Mouse (Mus musculus) embryonic facial prominence, embryonic 10.5 days (tissue): Measurements from ENCODE around the gene Parp8. TPM values are rescaled to one million over a fixed set of nuclear protein-coding genes. Genes with fewer than 3 reads are reported as not detected.
"Not testable (repeated sequence)": the region's sequence is repeated elsewhere in the genome, so short reads cannot be mapped to it uniquely, and the experiment has no call there.

Source experiments
- DNase-seq: peaks from one replicate; pipeline ENCODE4 v3.0.0-alpha.2; 2017; ENCODE audit warnings: low spot score
- H3K27ac ChIP-seq: fragments of 300-500 bp; sonication (generic); replicated peaks from 2 replicates; pipeline ENCODE4 v1.5.1; 2016; ENCODE audit warnings: mild to moderate bottlenecking
- H3K27me3 ChIP-seq: fragments of 300-500 bp; sonication (generic); replicated peaks from 2 replicates; pipeline ENCODE4 v1.6.1; 2016; ENCODE audit warnings: low read depth, mild to moderate bottlenecking; ENCODE audit not compliant: poor library complexity, severe bottlenecking
- H3K36me3 ChIP-seq: fragments of 300-500 bp; sonication (generic); replicated peaks from 2 replicates; pipeline ENCODE4 v1.6.1; 2016; ENCODE audit warnings: mild to moderate bottlenecking, moderate library complexity
- H3K4me1 ChIP-seq: fragments of 300-500 bp; sonication (generic); 2 replicates; pipeline ENCODE4 v1.6.1; 2016
- H3K4me3 ChIP-seq: fragments of 300-500 bp; sonication (generic); 2 replicates; pipeline ENCODE4 v1.5.1; 2016; ENCODE audit warnings: mild to moderate bottlenecking, moderate library complexity
- H3K9me3 ChIP-seq: fragments of 300-500 bp; sonication (generic); 2 replicates; pipeline ENCODE4 v1.6.1; 2016; ENCODE audit warnings: mild to moderate bottlenecking
- WGBS: fragments of 180-500 bp; shearing (Covaris S2); methylation state at CpG from one replicate; pipeline ENCODE4 v1.1.7; 2016; 5-methylcytosine and 5-hydroxymethylcytosine counted together
- polyA plus RNA-seq: library from polyadenylated mRNA; unstranded; fragments of >200 nt; fragmentation: Nextera tagmentation; extraction: Ambion mirVana; gene quantifications from 2 replicates; pipeline ENCODE4 v1.2.1, GENCODE M21; 2016

Gene Parp8
- polyA plus RNA-seq, 1 experiment from 2014 or later, result 13.1 TPM

- no peaks in the 10 kb centered on the region for H3K27me3 ChIP-seq
- no peaks in the 10 kb centered on the region for H3K36me3 ChIP-seq
- no peak overlapping the region for H3K27ac ChIP-seq
- no peaks in the 10 kb centered on the region for H3K9me3 ChIP-seq
- 83% methylated on average over 9 of the region's 9 CpGs for WGBS
- H3K4me1 ChIP-seq, result peaks cover 6% of the 10 kb centered on the region
- H3K4me3 ChIP-seq, result no peak overlapping the region
- no peak for DNase-seq
These were observed 77.6 kb downstream of the Parp8 start for GRCm38 (mm10) chr13:116947611-116948298.

DNA sequence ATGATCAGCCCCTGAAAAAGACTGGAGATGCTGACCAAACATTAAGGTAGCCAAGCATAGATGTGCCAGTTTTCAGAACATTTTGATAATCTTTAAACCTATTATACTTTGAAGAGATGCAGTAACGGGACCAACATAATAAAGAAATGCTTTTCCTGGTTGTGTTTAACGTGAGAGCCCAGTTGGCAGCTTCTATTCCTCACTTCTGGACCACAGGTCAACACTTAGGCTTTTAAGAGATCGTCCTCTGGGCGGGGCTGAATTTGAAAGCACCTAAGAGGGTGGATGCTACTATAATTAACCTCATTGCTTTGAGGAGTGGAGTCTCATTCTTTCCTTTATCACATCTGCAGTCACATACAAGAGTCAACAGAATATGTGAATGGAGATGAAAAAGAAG, 78.8 kb downstream of the Parp8 start:
- no peaks in the 10 kb centered on the region for H3K36me3 ChIP-seq
- H3K27me3 ChIP-seq, result no peaks in the 10 kb centered on the region
- H3K4me1 ChIP-seq, result peaks cover 16% of the 10 kb centered on the region
- H3K9me3 ChIP-seq, result no peaks in the 10 kb centered on the region
- no peak overlapping the region for H3K4me3 ChIP-seq
- no peak overlapping the region for H3K27ac ChIP-seq
- no peak for DNase-seq
- 84% methylated on average over 4 of the region's 4 CpGs for WGBS

GRCm38 (mm10) chr13:116941280-116942015, 83.9 kb downstream of the Parp8 start:
- 71% methylated on average over 13 of the region's 13 CpGs for WGBS
- H3K36me3 ChIP-seq, result no peaks in the 10 kb centered on the region

GRCm38 (mm10) chr13:116940761-116941160, 84.6 kb downstream of the Parp8 start:
- Histone ChIP-seq H3K27me3 (no peaks in the 10 kb centered on the region), H3K4me3 (no peak overlapping the region), H3K27ac (no peak overlapping the region), H3K4me1 (peaks cover 21% of the 10 kb centered on the region), H3K9me3 (no peaks in the 10 kb centered on the region), H3K36me3 (no peaks in the 10 kb centered on the region)
- WGBS, result 88% methylated on average over 7 of the region's 7 CpGs
- no peak for DNase-seq

More at GRCm38 (mm10) chr13:116941280-116942015, 83.9 kb downstream of the Parp8 start:
- no peaks in the 10 kb centered on the region for H3K9me3 ChIP-seq
- peaks cover 21% of the 10 kb centered on the region for H3K4me1 ChIP-seq
- no peaks in the 10 kb centered on the region for H3K27me3 ChIP-seq
- DNase-seq, result peak; percentile 27
- no peak overlapping the region for H3K4me3 ChIP-seq
- no peak overlapping the region for H3K27ac ChIP-seq

- not testable (repeated sequence) for H3K36me3 ChIP-seq, H3K27me3 ChIP-seq, H3K9me3 ChIP-seq, H3K4me3 ChIP-seq, DNase-seq, H3K27ac ChIP-seq, H3K4me1 ChIP-seq
- WGBS, result 90% methylated on average over 3 of the region's 3 CpGs
These were observed 88.3 kb downstream of the Parp8 start for GRCm38 (mm10) chr13:116937019-116937418.

GRCm38 (mm10) chr13:116917387-116917930, 107.9 kb downstream of the Parp8 start:
- Histone ChIP-seq H3K9me3 (no peaks in the 10 kb centered on the region), H3K27ac (no peak overlapping the region), H3K4me3 (no peak overlapping the region), H3K36me3 (no peaks in the 10 kb centered on the region; the same call in 1 of the 2 replicates), H3K27me3 (no peaks in the 10 kb centered on the region), H3K4me1 (no peaks in the 10 kb centered on the region)
- 86% methylated on average over 6 of the region's 6 CpGs for WGBS
- no peak for DNase-seq

- WGBS, result 89% methylated on average over 3 of the region's 3 CpGs
- no peaks in the 10 kb centered on the region for H3K36me3 ChIP-seq
- H3K27ac ChIP-seq, result no peak overlapping the region
- no peak overlapping the region for H3K4me3 ChIP-seq
- no peak for DNase-seq
- H3K27me3 ChIP-seq, result no peaks in the 10 kb centered on the region
- H3K9me3 ChIP-seq, result no peaks in the 10 kb centered on the region
- no peaks in the 10 kb centered on the region for H3K4me1 ChIP-seq
These were observed 117.1 kb downstream of the Parp8 start for GRCm38 (mm10) chr13:116908284-116908683.

GRCm38 (mm10) chr13:116903394-116903793, 121.9 kb downstream of the Parp8 start:
- no peak for DNase-seq
- Histone ChIP-seq H3K36me3 (no peaks in the 10 kb centered on the region), H3K27me3 (no peaks in the 10 kb centered on the region), H3K4me3 (no peak overlapping the region), H3K4me1 (no peaks in the 10 kb centered on the region), H3K9me3 (no peaks in the 10 kb centered on the region), H3K27ac (no peak overlapping the region)
- 81% methylated on average over 5 of the region's 5 CpGs for WGBS

GRCm38 (mm10) chr13:116898395-116898794, 126.9 kb downstream of the Parp8 start:
- Histone ChIP-seq H3K27me3 (no peaks in the 10 kb centered on the region), H3K9me3 (no peaks in the 10 kb centered on the region), H3K36me3 (peaks cover 8% of the 10 kb centered on the region; the same call in 1 of the 2 replicates), H3K27ac (no peak overlapping the region), H3K4me3 (no peak overlapping the region), H3K4me1 (no peaks in the 10 kb centered on the region)
- 92% methylated on average over 5 of the region's 5 CpGs for WGBS
- no peak for DNase-seq

GRCm38 (mm10) chr13:116897711-116898110, 127.6 kb downstream of the Parp8 start:
- Histone ChIP-seq H3K36me3 (peaks cover 11% of the 10 kb centered on the region; the same call in 1 of the 2 replicates), H3K9me3 (no peaks in the 10 kb centered on the region), H3K4me1 (no peaks in the 10 kb centered on the region), H3K27ac (no peak overlapping the region), H3K27me3 (no peaks in the 10 kb centered on the region), H3K4me3 (no peak overlapping the region)
- 89% methylated on average over 1 of the region's 1 CpGs for WGBS
- no peak for DNase-seq

GRCm38 (mm10) chr13:116884422-116884942, 140.9 kb downstream of the Parp8 start:
- Histone ChIP-seq H3K4me3 (no peak overlapping the region), H3K4me1 (no peaks in the 10 kb centered on the region), H3K9me3 (no peaks in the 10 kb centered on the region), H3K27me3 (no peaks in the 10 kb centered on the region), H3K36me3 (peaks cover 6% of the 10 kb centered on the region; the same call in 1 of the 2 replicates), H3K27ac (no peak overlapping the region)
- no peak for DNase-seq
- WGBS, result 84% methylated on average over 9 of the region's 9 CpGs

- H3K4me1 ChIP-seq, result no peaks in the 10 kb centered on the region
- H3K36me3 ChIP-seq, result peaks cover 7% of the 10 kb centered on the region; the same call in 1 of the 2 replicates
- no peak overlapping the region for H3K27ac ChIP-seq
- H3K27me3 ChIP-seq, result no peaks in the 10 kb centered on the region
- no peak for DNase-seq
- WGBS, result 88% methylated on average over 7 of the region's 7 CpGs
- H3K9me3 ChIP-seq, result no peaks in the 10 kb centered on the region
- H3K4me3 ChIP-seq, result no peak overlapping the region
These were observed 143.1 kb downstream of the Parp8 start for GRCm38 (mm10) chr13:116882226-116882625.
